Mouse (Mus musculus): ENCODE data around the gene Gm11238.
"Not testable (repeated sequence)": the region's sequence is repeated elsewhere in the genome, so short reads cannot be mapped to it uniquely, and the experiment has no call there.

Gene Gm11238

GRCm38 (mm10) chr4:73607581-73607980 lies at the start of gene Gm11238:
Gm11238 (plus strand) TSS chr4:73607881.
- DNase-seq (ENCODE audit: low spot score): not testable (repeated sequence)

GRCm38 (mm10) chr4:73599248-73599647 lies 8.4 kb upstream of the Gm11238 start:
- peak; percentile 88 for DNase-seq (ENCODE audit: low spot score)

GRCm38 (mm10) chr4:73622684-73623083 lies 15.0 kb downstream of the Gm11238 start, which contains the start of gene Gm11237:
Gm11237 (plus strand) TSS chr4:73622984.
- DNase-seq (ENCODE audit: low spot score): not testable (repeated sequence)

GRCm38 (mm10) chr4:73637821-73638220 lies 30.1 kb downstream of the Gm11238 start, which contains the start of gene Gm11236:
Gm11236 (plus strand) TSS chr4:73638121.
- not testable (repeated sequence) for DNase-seq (ENCODE audit: low spot score)

- DNase-seq (ENCODE audit: low spot score): not testable (repeated sequence)
Observed at GRCm38 (mm10) chr4:73661864-73662263, 54.2 kb downstream of the Gm11238 start.

GRCm38 (mm10) chr4:73668054-73668453 lies 60.4 kb downstream of the Gm11238 start, which contains the start of gene Gm11239:
Gm11239 (plus strand) TSS chr4:73668354.
- not testable (repeated sequence) for DNase-seq (ENCODE audit: low spot score)

GRCm38 (mm10) chr4:73683216-73683615 lies 75.5 kb downstream of the Gm11238 start, which contains the start of gene Gm428:
Gm428 (plus strand) TSS chr4:73683516.
- not testable (repeated sequence) for DNase-seq (ENCODE audit: low spot score)

All from embryo, embryonic 10.5 days (tissue).